Mouse (Mus musculus) C2C12 (cell line): ENCODE measurements at regions not wholly inside any gene's neighbourhood (a gene's known extent, or its start where the extent isn't known, plus 50 kb on each side); places are given as distances from the start of the nearest gene placed in this dataset.

Experiments
- CEBPB ChIP-seq: IDR thresholded peaks from one replicate; pipeline ENCODE4 v1.6.1; 2011; ENCODE audit warnings: low read depth, mild to moderate bottlenecking, control low read depth, moderate library complexity
- CTCF ChIP-seq: IDR thresholded peaks from one replicate; pipeline ENCODE4 v1.5.1; 2011; ENCODE audit not compliant: control insufficient read depth, insufficient read depth, insufficient read length
- MAX ChIP-seq: IDR thresholded peaks from one replicate; pipeline ENCODE4 v1.6.1; 2011; ENCODE audit warnings: mild to moderate bottlenecking, control low read depth
- MYOG ChIP-seq: IDR thresholded peaks from one replicate; pipeline ENCODE4 v1.6.1; 2011; ENCODE audit not compliant: control insufficient read depth, insufficient read length; ENCODE audit errors: extremely low read depth

DNA sequence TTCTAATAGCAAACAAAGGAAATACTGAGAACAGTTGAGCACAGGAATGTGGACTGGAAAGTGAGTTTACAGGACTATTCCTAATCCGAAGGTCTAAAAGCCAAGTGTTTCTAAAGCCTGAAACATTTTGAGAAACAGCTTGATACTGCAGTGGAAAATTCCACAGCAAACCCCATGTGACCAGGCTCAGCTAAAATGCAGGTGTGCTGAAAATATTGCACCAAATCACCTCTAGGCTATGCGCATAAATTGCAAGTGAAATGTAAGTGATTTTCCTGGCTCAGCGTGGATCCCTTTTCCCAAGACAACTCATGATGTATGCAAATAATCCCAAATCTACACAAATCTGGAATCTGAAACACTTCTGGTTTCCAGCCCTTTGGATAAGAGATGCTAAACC, 57.1 kb upstream of the Tut7 start:
- TF ChIP-seq CTCF (no peak), MYOG (no peak), MAX (no peak), CEBPB (no peak)
